Mouse (Mus musculus) adrenal gland, postnatal 14 days (tissue): ENCODE results near the gene Ebi3. TPM values are rescaled to one million over a fixed set of nuclear protein-coding genes. Genes with fewer than 3 reads are reported as not detected.

Source experiments
- DNase-seq: peaks from one replicate; pipeline ENCODE4 v3.0.0; 2021; ENCODE audit warnings: mixed read lengths
- total RNA-seq: library from RNA; stranded (reverse); gene quantifications from 2 replicates; pipeline ENCODE4 v1.2.3, GENCODE M21; 2021

Gene Ebi3
- total RNA-seq, 1 experiment from 2014 or later, result 1.2 TPM

DNA sequence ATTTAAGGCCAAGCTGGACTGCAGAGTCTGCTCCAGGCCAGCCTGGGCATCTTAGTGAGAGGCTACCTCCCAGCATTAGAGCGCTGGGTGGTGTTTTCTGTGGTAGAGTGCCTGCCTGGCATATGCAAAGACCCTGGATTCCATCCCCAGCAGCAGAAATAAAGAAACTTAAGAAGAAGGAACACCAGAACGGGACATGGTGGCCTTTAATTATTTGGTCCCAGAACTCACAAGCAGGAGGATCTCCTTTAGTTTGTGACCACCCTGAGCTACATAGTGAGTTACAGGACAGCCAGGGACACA is 6.1 kb downstream of the Ebi3 start:
- no peak for DNase-seq

DNA sequence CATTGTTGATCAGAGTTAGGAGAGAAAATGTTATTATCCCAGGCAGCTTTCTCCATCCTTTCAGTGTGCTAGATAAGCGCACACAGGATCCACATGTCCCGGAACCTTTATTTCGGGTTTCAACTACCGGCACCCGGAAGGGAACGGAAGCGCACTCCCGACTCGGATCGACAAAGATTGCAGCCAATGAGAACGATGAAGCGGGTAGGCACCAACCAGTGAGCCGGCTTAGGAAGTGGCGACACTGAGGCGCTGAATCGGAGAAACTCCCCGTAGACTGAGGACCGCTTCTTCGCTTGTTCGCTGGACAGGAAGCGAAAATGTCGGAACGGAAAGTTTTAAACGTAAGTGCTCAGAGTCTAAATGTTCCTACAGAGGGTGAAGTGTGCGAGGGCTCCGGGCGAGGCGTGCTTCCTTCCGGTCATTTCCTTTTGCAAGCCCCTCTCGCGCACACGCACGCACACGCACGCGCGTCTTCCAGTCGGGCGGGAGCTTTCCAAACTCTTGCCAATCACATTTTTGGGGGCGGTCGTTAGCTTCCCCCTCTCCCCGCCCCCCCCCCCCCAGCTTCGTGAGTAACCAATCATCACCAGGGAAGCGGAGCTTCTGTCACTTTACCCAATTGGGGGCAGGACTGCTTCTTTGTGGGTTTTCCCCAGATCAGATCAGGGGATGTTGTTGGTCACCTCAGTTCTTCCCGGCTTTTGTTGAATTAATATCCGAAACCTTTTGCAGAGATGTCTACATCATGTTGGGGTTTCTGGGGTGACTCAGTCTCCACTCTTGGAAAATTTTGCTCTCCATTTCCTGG is 6.7 kb downstream of the Ebi3 start, which contains the start of gene Yju2:
Gene Yju2, plus strand, starts transcription at position 182 of the 811 bp plus-strand sequence.
- DNase-seq, result peak; percentile 96

DNA sequence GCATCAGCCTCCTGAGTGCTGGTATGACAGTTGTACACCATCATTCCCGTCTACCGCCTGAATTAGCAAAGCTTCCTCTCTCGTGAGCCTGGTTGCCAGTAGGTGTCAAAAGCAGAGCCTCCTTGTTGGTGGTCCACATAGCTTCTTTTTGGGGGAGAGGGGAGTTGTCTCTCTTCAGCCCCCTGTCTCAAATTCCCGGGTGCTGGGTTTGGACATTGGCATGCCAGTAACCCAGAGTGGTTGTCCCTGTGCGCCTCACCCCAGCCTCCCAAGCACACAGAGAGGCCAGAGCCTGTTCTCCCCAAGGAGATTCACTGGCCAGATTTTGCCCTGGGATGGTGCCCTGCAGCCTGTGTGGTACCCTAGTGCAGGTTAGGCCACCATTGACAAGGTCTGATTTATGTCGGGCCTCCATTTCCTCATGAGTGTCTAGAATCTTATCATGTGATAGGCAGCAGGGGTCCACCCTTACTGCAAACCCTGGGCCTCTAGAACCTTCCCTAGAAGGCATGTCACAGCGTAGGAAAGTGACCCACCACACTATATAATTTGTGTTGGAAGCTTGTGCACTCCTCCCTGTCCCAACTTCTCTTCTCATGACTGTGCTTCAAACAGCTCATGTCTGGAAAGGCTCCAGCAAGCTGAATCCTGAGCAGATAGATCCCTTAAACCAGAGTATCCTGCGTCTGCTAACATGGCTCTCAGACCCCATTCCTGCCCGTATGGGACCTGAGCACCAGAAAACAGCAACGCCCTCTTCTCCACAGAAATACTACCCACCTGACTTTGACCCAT is 7.7 kb downstream of the Ebi3 start:
- DNase-seq, result no peak

DNA sequence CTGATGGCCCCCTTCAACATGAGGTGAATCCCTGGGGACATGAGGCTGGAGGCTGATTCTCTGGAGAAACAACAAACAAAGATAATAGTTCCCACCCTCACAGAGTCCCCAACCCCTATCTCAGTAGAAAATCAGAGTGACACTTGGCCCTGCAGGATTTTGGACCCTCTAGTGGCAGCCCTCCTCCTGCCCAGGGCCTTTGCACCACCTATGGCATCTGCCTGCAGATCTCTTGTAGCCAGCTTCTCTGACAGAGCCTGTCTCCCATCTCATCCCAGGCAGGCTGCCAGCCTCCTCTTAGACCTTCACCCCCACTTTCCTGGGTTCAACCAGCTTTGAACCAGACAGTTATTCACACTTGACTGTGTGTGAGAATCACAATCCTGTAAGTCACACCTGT is 8.4 kb downstream of the Ebi3 start:
- DNase-seq, result no peak

DNA sequence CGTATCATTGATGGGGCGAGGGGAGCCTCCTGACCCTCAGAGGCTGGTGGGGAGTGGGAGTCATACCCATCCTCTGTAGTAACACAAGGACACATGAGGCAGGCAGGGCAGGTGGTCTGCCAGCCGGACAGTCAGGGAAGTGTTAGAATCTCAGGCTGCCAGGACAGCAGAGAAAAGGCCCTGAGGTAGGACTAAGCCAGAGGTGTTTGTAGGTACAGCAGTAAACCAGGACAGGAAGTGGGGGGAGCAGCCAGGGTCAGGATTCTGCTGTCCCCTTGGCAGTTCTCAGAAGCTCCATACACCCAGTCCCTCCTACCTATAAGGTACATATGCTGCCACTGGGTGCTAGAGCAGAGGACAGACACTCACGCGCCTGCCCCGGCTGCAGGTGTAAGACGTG is 9.2 kb downstream of the Ebi3 start:
- DNase-seq, result no peak

DNA sequence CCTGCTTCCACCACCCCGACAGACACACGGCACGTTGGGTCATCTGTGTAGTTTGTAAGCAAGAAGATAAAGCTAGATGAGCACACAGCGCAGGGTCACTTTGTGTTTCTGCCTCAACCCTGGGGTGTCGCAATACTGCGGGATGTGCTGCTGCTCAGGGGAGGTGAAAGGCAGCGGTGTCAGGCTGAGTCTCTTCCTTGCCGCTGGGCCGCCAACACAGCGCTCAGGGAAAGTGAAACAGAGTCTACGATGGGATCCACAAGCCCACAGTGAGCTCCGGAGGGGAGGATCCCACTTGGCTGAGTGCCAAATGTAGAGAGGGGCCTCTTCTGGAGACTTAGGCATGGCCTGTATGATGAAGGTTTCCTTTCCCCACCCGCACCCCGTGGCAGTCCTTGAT is 10.7 kb downstream of the Ebi3 start:
- DNase-seq, result no peak

DNA sequence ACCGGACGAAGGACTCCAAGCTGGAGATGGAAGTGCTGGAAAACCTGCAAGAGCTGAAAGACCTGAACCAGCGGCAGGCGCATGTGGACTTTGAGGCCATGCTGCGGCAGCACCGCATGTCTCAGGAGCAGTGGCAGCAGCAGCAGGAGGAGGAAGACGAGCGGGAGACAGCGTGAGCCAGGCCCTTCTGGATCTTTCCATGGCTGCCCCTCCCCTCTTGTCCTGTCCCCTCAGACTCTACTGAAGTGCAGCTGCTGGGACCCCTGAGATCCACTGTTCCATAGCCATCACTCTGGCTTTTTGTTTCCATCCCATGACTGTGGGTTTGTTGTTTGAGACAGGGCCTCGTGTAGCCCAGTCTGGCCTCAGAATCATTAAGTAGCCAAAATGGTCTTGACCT is 12.1 kb downstream of the Ebi3 start:
- DNase-seq, result no peak

DNA sequence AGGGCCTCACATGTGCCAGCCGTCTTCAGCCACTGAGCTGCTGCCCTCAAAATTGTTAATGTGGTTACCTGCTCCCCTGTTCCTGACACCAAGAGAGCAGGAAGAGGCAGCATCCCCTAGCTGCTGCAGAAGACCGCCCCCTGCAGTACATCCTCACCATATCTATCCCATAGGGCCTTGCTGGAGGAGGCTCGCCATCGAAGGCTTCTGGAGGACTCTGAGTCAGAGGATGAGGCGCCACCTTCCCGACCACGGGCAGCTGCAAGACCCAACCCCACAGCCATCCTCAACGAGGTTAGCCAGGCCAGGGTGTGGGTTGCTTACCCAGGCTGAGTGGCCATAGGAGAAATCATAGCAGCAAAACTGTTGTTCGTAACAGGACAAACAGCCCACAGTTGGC is 12.6 kb downstream of the Ebi3 start:
- DNase-seq, result no peak

DNA sequence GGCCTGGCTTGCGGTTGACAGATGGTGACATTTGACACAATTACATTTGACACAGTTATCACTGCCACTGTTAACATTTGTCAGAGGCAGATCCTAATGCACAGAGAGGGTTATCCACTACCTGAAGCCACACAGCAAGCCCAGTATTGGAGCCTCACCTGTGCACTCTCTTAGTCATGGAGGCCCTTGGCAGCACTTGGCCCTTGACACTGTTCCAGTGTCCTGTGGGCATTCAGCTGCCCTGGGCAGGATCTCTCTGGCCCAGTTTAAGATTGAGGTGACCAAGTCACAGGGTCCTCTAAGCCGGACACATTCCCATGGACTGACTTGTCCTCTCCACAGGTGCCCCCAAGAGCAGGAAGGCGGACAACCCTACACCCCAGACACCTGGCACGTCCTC is 14.7 kb downstream of the Ebi3 start:
- no peak for DNase-seq

DNA sequence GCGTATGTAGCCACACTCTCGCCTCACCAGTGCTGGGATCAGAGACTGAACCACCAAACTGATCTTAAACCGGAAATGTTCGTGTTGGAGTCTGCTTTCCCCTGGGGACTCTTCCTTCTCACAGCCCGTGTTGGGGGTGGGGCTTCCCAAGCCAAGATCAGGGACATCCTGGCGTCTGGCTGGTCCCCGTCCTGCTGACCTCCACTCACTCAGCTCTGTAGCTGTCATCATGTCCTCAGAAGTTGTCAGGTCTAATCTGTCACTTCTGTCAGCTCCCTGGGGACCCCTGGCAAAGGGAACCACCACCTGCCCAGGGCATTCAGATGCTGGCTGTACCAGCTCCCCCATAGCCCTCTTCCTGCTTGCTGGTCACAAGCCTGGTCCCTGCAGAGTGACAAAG is 15.8 kb downstream of the Ebi3 start:
- no peak for DNase-seq

DNA sequence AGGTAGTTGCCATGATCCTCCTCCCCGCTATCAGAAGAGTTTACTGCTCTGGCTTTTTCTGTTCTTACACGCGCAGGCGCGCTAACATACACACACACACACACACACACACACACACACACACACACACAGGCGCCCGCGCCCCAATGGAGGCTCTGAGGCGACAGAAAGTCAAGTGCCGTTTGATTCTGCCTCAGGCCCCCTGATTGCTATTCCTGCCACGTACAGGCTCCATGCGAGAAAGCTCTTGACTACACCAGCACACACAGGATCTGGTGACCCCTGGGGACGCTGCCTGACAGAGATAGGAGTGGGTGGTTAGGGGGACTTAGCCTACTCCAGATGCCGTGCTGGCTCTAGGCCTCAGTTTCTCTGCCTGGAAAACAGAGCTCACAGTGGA is 17.1 kb downstream of the Ebi3 start:
- no peak for DNase-seq

DNA sequence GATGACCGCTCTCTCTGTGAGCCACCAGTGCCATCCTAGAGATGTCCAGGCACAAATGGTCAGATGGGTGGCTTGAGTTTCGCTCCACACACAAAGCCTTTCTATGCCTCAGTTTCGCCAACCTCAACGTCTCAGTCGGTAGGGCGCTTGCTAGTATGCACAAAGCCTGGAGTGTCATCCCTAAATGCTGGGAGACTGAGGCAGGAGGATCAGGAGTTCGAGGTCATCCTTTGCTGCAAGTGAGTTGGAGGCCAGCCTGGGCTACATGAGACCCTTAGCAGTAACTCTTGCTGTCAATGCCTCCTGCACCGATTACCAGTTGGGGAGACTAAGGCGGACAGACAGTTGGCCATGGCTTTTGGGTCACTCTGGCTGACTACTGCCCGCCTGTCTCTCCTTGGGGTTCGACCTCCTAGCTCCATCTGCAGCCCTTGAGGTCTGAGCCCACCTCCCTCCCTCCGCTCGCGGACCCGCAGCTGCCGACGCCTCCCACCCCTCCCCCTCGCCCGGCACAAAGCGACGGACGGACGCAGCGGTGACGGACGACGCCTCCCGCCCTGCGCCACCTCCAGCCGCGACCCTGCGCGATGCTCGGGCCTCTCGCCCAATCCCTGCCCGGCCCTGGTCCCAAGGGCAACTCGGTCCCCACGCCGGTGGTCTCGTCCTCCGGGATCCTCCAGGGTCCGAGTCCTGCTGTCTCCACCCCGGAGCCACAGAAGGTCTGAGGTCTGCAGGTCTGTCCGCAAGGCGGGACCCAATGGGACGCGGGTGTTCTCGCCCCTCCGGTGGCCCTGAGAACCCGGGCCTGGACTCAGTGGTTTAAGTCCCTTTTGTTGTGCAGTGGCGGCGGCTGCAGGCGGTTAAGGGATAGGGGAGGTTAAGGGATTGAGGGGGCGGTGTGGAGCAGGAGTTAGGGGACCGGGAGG is 17.8 kb downstream of the Ebi3 start, which contains the start of gene Shd:
Gene Shd, plus strand, starts transcription at position 502 of the 926 bp plus-strand sequence.
- peak; percentile 61 for DNase-seq

DNA sequence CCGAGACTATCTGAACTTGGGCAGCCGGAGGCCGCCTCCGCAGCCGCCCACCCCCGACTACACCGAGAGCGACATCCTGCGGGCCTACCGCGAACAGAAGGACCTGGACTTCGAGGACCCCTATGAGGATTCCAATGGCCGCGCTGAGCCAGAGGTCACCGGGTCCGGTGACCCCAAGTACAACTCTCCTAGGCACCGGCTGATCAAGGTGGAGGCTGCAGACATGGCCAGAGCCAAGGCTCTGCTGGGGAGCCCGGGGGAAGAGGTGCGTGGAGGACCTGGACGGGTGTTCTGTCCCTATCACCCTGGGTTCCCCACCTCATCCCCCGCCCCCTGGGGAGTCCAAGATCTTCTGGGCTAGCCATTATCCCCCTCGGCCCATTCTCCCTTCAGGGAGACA is 19.0 kb downstream of the Ebi3 start:
- no peak for DNase-seq

DNA sequence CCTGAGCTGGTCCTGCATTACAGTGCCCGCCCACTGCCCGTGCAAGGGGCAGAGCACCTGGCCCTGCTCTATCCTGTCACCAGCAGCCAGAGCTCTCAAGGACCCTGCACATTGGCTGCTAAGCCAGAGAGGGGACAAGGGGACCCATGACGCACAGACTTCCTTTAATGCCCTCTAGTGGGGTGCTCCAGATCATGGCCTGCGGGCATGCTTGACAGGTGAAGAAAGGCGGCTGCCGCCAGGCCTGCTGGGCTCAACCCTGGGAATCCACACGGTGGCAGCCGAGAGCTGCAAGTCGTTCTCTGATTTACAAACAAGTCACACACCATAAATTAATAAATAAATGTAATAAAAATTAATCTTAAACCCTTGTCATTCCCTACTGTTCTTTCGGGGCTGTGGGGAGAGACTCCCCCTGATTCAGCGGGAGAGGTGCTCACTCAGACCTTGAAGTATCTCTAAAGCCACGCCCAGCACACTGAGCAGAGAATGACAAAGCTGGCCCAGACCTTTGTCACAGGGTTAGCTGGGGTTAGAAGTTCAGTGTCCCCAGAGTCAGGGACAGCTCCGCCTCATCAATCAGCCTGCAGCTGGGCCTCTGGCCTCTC is 23.9 kb downstream of the Ebi3 start:
- peak; percentile 91 for DNase-seq

DNA sequence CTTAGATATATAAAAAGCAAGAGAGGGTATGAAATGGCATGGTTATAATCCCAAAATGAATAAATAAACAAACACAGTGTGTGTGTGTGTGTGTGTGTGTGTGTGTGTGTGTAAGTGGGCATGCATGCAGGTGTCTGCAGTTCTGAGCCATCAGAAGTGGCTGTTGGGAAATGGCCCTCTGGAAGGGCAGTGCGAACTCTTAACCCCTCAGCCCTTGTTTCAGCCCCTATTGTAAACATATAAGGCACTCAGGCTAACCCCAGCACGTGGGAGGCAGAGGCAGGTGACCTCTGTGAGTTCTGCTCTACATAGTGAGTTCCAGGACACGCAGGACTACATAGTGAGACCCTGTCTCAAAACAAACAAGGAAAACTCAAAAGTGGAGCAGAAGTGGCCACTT is 24.9 kb downstream of the Ebi3 start:
- DNase-seq, result no peak

DNA sequence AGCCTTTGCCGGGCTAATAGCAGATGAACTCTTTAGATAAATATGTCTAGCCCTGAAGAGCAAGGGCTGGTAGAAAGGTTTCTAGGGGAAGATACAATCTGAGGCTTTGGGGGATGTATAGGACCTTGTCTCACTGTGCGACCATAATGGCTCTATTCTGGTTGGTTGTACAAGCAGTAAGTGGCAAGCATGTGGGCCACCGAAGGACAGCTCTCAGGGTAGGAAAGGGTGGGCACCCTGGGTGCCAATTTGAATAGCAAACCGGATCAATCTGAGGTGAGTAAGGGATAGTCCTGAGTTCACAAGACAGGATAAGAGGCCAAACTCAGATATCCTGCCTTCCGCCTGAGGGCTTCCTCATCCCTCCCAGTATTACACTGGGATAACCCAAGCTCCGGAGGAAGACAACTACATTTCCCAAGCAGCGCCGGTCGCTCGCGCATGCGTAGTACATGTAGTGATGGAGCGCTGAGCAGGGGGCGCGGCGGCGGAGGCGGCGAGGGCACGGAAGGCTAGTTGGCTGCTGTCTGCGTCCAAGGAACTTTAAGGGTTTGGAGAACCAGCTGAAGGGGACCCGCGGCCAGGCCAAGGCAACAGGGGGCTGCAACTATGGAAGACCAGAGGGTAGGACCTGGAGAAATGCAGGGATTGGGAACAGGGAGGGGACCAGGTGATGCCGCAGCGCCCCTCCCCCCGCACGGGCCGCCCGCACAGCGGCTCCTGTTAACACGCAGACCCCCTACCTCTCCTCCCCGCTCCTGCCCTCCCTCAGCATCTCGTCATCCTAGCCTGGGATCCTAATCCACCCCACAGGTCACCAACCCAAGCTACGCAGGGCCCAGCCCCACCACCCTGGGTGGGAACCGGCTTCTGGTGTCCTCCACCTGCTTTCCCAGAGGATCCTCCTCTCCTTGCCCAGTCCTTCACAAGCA is 33.9 kb downstream of the Ebi3 start, which contains the start of gene Fsd1:
Gene Fsd1, plus strand, starts transcription at position 480 of the 932 bp plus-strand sequence.
- peak; percentile 66 for DNase-seq

DNA sequence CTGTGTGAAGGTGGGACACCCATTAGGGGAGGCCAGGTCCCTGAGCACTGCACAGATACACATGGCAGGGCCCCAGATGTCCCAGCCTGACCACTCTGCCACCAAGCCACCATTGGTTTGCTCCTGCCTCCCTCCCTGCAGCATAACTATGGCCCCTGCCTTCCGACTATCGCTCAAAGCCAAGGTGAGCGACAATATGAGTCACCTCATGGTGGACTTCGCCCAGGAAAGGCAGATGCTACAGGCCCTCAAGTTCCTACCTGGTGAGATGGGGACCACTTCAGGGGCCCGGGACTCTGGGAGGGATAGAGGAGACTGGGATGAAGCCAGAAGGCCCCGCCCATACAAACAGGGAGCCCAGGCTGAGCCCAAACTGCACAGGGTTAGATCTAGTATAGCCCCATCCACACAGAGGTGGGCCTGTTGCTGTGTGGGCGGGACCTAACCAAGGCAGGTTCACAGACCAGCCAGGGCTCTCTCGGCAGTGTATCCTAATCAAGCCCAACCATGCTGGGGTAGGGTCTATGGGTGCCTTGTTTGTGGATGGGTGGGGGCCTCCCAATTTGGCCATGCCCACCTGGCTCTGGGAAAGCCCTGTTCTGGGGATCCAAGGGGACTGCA is 37.9 kb downstream of the Ebi3 start:
- no peak for DNase-seq

DNA sequence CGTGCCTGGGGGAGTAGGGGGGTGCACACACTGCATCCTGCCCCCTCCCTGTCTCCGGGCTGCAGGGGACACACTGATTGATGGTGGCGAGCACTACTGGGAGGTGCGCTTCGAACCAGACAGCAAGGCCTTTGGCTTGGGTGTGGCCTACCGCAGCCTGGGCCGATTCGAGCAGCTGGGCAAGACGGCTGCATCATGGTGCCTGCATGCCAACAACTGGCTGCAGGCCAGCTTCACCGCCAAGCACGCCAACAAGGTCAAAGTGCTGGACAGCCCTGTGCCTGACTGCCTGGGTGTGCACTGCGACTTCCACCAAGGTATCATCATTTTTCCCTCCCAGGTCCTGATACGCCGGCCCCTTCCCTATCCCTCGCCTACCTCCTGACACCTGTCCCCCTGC is 43.6 kb downstream of the Ebi3 start:
- DNase-seq, result peak; percentile 86

DNA sequence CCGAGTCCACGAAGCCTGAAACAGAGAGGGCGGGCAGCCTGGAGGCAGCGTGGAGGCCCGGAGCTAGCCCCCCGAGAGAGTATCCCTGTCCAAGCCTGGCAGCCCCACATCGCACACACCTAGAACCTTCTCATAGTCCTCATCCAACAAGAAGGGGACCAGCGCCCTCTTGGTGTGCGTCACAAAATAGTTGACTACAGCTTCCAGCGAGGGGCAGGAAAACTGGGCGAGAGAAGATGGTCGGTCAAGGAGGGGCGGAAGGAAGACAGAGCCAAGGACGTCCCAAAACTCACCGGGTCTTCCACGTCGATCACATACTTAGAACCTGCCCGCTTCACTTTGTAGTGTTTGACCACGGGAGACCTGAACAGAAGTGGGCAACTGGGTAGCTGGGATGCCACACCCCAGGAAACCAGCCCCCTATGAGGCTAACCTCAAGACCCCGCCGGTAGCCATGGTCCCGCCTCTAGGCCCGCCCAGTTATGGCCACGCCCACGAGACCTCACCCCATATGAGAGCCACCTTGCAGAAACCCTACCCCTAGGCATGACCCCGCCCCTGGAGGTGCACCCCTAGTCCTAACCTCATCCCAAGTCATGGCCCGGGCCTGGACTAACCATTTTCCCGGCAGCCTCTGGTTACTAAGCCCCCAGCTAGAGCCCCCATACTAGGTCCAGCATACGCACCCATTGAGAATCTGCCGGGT is 47.5 kb downstream of the Ebi3 start:
- DNase-seq, result no peak

DNA sequence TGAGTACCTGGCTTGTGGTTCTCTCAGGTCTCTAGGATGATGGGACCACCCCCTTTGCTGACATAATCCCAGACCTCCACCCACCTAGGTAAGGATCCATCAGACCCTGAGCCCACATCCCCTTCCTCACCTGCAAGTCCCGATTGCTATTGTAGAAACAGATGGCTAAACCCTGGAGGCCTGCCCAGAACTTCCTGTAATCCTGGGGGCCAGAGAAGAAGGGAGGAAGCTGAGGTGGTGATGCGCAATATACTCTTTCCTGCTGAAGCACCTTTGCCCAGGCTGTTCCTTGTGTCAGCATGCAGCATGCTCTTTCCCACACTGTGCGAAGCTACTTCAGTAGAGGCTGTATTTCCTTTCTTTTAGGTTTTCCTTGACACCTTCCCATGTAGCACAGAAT is 50.6 kb downstream of the Ebi3 start:
- no peak for DNase-seq
